Mouse (Mus musculus): ENCODE results near the gene Rab22a. TPM values are rescaled to one million over a fixed set of nuclear protein-coding genes. Genes with fewer than 3 reads are reported as not detected.
"Not testable (repeated sequence)": the region's sequence is repeated elsewhere in the genome, so short reads cannot be mapped to it uniquely, and the experiment has no call there.

Gene Rab22a
- total RNA-seq (2015): 15.9 and 16.6 TPM in 2 replicates
- 8.5 and 9.2 TPM in 2 replicates for total RNA-seq (2017)

DNA sequence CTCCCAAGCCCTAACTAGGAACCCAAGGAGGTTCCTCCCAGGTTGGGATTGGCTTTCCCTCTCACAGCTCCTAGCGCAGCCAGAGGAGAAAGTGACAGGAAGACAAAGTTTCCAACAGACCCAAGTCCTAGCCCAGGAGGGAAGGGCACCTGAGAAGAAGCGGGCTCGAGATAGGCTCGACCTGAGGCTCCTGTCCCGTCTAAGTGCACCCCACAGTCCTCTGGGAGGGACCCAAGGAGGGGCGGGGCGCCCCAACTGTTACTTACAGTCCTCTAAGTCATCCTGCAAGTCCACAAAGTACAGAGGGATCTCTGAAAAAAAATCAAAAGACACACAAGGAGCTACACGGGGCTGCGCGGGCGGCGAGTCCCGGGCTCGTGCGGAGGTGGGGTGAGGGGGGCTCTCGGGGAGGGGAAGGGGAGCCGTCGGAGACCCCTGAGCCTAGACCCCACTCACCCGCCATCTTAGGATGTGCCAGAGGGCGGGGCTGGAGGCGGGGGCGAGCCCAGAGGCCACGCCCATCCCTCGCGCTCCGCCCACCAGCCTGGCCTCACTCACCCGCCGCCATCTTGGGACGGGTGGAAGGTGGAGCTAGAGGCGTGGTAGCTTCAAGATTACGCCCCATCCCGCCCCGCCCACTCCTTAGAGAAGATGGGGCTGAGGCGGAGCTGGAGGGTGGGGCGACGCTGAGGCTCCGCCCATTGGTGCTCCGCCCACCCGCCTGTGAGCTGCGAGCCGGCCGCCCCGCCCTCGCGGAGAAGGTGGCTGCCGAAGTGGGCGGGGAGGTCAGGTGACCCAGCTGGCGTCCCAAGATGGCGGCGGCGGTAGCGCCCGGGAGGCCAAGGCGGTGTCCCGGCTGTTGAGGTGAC lies at the start of gene Rab22a:
TSS of gene Rab22a (plus strand) at position 704 of the 869 bp plus-strand sequence.
- ATAC-seq (ENCODE audit: poor library complexity, severe bottlenecking): peak; percentile 89

DNA sequence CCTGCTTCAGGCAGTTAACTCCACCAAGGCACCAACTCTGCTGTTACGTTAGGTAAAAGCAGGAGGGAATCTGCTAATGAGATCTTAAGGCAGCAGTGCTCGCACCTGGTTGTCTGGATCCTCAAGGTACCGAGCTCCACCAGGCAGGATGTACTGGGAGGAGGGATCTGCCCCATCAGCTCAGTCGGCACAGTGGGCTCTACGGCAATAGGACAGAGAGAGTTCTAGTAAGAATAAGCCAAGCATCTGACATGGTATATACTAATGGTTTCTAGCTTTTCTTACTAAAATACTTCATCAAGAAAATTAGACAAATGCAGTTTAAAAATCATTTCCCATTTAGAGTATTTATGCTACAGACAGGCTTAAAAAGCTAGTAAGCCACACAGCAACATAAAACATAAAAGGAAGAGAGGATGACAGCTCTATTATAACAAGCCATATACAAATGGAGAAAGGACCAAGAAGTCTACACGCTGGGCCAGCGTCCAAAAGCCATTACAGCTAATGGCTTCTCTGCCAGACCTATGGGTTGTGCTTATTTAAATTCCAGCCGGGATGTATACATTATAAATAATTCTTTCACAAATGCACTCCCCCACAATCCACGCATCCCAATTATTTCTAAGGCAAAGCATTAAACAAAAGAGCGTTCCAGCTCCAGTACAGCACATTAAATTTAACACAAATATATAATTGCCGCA lies 44.0 kb upstream of the Rab22a start:
- ATAC-seq (ENCODE audit: poor library complexity, severe bottlenecking): no peak

DNA sequence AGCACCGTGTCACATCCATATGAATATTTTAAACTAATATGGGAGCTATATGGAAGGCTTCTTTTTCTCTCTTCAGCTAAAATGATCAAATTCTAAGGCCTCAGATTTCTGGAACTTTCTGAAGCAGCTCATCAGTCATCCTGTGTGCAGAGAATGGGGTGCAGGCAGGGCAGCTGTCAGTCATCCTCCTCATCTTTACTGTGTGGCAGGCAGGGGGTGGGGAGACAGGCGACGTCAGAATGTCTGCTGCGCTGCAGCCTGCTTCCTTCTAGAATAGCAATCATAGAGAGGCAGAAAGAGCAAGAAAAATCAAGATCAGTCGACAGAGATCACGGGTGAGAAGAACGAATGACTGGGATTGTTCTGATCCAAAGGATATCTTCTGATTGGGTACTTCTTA lies 43.4 kb upstream of the Rab22a start:
- no peak for ATAC-seq (ENCODE audit: poor library complexity, severe bottlenecking)

DNA sequence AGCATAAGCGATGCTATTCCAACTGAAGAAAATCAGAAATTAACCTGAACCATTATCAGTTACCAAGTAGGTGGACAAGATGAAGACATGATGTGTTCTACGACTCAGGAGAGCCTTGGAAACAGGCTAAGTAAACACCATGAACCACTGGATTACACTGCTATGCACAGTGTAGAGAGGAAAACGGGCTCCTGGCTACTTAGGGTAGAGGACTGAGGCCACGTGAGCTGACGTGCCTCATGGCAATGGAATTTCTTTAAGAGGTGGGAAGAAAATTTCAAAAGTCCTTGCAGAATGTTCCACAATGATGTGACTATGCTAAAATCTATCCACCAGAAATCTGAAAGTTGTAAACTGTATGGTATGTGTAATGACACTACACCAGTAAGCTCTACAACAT lies 40.4 kb upstream of the Rab22a start:
- ATAC-seq (ENCODE audit: poor library complexity, severe bottlenecking): no peak

DNA sequence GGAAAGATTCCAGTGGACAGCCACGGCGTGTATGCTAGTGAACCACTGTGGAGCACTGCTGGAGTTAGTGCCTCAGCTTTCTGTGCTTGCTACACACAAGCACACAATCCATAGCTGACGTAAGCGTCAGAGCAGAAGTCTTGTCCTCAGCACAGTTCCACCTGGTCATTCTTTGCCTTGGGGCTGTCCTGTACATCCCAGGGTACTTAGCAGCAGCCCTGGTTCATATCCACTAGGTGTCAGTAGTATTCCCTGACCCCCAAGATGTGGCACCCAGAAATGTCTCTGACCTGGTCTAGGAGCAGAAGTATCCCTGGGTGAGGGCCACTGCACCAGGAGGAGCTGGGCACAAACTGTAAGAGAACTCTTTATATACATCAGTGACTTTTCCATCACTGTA lies 38.9 kb upstream of the Rab22a start:
- ATAC-seq (ENCODE audit: poor library complexity, severe bottlenecking): no peak

DNA sequence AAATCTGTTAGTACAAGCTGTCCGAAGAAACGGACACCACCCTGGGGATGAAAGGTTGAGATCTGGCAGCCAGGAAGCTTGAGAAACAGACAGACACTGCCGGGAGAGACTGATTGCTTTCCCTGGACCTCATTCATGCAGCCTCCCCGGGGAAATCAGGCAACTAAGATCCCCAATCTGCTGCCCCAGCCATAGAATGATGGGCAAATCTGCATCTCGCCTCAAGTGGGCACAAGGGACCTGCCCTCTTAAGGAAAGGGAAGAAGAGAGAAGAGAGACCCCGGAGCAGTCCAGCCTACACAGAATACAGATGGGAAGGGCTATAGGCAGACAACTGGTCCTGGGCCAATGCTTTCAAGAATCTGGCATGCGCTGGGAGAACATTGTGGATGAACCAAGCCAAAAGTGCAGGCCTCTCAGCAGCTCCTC lies 37.4 kb upstream of the Rab22a start:
- ATAC-seq (ENCODE audit: poor library complexity, severe bottlenecking): no peak

DNA sequence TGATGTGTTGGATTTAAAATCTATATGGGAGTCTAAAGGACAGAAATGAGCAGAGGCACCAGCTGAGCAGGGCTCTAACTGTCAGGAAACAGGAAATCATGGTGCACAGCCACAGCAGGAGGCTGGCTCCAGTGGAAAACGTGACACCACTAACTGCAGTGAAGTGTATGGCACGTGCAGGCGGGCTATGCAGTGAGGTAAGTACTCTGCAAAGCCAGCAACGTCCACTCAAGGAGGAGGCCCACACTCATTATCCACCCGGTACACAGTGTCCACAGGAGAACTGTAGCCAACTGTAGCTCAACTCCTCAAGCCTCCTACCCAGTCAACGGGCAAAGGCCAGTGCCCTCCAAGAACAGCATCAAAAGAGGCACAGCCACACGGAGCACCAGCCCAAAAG lies 34.9 kb upstream of the Rab22a start:
- ATAC-seq (ENCODE audit: poor library complexity, severe bottlenecking): no peak

DNA sequence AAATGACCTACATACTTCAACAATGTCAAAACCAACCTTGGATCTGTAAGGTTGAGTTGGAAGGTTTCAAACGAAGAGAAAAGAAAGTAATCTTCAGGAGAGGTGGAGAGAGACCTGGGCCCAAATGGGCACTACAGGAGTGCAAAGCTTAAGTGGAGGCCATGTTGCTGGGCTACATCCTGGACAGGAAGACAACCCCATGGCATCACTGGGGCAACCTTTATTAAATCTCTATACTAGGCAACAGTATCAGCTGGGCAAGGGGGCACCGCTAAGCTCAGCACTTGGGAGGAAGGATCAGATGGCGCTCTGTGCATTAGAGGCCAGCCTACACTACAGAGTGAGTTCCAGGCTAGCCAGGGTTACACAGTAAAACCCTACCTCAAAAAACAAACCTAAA lies 33.8 kb upstream of the Rab22a start:
- ATAC-seq (ENCODE audit: poor library complexity, severe bottlenecking): no peak

DNA sequence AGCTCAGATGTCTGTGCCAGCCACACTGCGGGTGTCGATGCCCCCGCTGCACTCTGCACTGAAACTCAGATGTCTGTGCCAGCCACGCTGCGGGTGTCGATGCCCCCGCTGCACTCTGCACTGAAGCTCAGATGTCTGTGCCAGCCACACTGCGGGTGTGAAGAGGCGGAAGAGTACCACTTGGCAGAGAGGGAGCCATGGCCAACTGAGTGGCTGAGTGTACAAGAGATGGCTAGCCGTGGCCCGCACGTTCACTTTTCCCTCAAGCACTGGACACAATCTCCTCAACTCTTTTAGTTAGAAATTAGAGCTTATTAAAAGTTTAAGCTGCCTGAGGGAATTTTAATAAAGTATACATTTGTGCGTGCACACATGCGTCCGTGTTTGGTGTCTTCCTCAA lies 25.5 kb upstream of the Rab22a start:
- not testable (repeated sequence) for ATAC-seq (ENCODE audit: poor library complexity, severe bottlenecking)

DNA sequence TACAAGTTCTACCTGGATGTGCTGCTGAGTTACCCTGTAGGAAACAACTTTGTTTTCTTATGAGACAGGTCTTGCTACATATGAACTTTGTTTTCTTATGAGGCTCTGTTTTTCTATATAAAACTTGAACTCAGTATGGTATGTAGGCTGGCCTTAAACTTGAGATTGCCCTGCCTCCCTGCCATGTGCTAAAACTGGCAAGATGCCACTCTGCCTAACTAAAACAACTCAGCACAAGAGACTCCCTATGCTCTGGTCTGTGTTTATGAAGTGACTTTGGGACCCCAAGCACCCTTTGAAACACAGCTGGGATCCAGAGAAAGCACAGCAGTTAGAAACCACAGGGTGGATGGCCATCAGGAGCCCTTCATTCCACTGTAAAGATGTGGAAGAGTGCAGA lies 18.2 kb upstream of the Rab22a start:
- ATAC-seq (ENCODE audit: poor library complexity, severe bottlenecking): no peak

DNA sequence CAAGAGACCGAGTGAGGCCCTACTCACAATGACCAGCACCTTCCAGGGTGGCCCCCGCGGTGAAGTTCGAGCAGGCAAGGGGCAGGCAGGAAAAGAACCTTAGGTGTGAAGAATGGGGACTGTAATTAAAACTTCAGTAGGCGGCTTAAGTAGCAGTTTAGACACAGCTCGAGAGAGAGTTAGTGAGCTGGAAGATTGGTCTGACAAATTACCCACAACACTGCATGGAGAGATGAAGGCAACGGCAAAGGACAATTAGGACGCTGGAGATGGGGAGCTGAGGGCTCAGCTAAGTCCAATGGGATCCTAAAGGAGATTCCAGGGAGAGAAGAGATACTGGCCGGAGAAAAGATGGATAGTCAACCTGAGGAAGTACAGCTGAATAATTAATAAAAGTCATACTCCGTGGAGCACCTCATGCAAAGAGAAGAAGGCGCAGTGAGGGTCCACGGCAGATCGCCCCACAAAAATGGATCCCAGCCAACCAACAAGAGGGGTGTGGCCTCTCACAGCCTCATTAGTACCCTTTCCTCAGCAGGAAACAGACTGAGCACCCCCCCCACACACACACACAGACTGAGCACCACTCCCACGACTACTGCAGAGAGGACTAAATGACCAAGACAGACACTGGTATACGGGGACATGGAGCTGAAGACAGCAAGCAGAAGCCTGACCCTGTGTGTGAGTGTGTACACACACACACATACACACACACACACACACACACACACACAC lies 17.1 kb upstream of the Rab22a start:
- no peak for ATAC-seq (ENCODE audit: poor library complexity, severe bottlenecking)

DNA sequence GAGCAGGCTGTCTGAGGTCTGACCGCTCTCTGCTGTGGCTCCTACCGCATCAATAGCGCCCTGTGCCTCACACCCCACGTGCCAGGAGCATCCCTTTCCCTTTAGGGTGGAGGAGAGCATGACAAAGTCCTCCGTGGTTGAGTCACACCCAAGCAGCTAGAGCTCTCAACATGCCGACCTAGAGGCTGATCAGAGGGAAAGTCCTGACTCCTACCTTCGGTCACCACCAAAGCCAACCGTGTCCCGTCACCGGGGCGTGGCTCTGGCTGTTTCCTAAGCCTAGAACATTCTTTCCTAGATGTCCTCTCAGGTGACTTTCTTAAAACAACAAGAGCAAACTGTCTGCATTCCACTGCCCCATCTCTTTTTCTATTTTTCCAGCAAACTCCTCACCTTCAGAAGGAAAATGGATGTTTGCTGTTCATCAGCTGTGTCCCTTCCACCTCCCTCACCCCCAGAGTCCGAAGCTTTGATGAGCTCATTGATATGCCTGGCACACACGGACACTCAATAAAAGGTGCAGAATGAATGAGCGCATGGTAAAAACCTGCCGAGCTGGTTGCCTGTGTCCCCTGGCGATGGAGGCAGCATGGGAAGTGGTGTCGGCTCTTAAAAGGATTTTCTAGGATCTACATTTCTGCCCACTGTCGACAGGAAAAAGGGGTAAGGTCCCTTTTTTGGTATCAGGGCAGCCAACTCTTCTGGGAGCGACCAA lies 12.2 kb upstream of the Rab22a start:
- no peak for ATAC-seq (ENCODE audit: poor library complexity, severe bottlenecking)

DNA sequence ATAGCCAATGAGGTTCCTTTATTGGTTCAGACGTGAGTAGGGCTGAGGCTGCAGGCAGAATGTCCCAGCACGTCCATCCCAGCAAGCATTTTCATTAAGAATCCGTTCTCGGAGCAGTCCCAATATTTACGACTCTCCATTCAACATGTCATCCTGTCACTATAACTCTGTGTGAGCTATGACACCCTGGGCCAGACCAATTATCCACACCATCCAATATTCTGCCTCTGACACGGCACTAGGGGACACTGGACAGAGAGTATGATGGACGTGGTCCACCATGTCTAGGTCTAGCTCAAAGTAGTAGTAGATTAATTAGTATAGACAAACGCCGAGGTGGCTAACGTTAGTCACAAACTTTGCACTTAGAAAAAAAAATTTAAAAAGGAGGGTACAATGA lies 9.8 kb upstream of the Rab22a start:
- no peak for ATAC-seq (ENCODE audit: poor library complexity, severe bottlenecking)

DNA sequence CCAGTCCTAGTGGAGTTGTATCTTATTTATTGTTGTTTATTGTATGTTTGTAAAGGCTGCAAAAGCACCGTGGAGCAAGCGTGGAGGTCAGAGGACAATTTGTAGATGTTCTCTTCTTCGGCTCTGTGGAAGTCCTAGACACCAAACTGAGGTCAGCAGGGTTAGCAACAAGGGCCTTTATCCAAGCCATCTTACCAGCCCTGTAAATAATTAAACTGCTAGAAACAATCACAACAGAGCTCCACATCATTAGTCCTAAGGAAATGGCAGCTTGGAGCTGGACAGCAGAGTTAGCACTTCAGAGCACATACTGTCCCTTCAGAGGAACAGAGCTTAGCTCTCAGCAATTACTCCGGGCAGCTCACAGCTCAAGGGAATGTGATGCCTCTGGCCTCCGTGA lies 6.0 kb upstream of the Rab22a start:
- no peak for ATAC-seq (ENCODE audit: poor library complexity, severe bottlenecking)

DNA sequence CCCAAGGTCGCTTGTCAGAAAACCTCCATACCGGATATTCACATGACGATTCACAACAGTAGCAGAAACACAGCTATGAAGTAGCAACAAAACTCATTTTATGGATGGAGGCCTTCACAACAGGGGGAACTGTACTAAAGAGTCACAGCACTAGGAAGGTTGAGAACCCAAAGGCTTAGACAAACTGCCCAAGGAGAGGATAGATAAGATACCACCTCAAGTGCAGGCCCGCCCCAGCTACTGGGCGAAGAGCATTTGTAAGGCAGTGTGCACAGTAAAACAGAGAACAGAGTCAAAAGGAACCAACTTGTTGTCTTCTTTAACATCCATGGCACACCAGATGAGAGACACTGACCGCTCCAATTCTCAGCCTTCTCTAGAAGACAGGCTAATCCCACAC lies 1.8 kb upstream of the Rab22a start:
- ATAC-seq (ENCODE audit: poor library complexity, severe bottlenecking): no peak

DNA sequence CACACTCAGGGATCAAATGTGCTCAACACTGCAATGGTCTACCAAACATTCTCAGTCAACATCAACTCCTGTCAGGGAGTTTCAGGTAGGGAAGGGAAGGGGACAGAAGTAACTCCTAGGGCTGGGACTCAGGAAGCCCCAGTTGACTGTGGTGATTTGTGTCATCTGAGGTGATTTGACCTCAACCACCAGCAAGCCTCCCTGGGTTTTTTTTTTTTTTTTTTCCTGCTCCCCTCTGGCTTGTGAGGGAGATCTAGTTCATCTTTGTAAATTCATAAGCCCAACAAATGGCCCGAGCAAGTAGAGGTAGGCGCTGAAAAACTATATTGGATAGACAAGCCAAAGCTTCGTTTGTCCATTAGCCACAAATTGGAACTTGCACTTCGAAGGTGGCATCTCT lies 1.0 kb upstream of the Rab22a start:
- no peak for ATAC-seq (ENCODE audit: poor library complexity, severe bottlenecking)

DNA sequence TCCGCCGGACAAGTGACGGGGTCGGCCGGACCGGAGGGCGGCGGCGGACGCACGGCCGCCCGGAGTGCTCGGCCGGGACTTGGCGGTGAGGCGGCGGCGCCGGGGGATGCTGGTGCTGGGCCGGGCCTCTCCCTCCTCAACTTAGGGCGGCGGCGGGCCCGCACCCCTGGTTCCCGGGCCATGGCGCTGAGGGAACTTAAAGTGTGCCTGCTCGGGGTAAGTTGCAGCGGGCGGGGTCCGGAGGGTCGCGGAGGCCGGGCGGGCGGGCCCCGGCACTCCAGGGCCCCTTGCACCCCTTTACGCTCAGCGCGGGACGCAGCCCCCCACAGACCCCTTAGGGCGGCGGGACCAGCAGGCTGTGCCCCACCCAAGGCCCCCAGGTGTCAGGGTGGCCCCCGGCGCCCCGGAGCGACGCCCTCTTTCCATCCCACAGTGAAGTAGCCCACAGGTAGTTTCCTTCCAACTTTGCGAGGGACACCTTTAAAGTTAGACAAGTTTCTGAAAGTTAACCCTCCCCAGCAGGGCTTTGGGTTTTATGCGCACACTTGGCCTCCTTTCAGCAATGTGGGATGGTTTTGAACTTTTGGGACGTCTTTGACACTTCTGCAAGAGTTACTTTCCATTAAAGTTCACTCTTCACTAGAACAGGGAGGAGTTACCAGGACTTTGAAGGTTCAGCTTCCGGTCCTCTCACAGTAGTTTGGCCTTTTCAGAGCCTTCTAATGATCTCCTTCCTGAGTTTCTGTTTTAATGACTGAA lies 545 bp downstream of the Rab22a start:
- no peak for ATAC-seq (ENCODE audit: poor library complexity, severe bottlenecking)

DNA sequence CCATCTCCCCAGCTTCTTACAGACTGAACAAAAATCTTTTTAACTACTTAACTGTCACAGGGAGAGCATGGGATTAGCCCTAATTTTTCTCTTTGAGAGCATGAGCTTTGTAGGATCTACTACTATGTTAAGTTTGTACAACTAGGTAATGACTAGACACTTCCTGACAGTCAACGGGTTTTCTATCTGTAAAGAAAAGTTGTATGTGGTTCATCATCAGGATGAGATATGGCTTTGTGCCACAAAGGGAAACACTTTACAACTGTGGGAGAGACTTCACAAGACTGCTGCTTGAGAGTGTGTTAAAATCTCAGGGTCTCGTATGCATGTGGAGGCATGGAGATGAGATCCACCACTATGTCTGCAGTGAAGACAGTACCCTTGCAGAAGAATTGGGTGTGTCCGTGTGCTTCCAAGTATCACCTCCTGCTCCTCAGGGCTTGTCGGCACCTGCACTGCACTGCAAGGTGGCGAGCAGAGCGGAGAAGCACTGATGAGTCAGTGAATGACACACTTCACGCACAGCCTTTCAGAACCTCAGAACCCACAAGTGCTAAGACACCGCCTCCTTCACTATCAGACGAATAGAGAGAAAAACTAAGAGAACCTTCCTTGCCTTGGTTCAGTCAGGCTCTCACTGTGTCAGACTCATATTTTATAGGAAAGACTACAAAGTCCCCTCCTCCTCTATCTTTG lies 2.8 kb downstream of the Rab22a start:
- no peak for ATAC-seq (ENCODE audit: poor library complexity, severe bottlenecking)

DNA sequence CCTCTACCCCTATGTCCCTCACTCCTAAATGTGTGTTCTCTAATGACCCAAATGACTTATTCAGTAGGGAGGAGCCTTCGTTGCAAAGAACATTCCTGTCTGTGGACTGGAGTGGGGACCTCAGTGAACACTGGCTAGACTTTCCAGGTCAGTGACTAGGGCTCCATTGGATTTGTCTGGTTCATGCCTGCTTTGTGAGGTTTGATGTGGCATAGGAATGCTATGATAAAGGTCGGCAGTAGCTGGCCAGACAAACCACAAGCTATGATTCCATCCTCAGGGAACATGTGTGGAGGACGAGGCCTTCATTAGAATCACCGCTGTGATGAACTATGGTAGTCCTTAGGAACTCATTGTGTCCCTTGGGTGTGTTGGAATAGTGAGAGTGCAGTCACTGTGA lies 5.2 kb downstream of the Rab22a start:
- no peak for ATAC-seq (ENCODE audit: poor library complexity, severe bottlenecking)

DNA sequence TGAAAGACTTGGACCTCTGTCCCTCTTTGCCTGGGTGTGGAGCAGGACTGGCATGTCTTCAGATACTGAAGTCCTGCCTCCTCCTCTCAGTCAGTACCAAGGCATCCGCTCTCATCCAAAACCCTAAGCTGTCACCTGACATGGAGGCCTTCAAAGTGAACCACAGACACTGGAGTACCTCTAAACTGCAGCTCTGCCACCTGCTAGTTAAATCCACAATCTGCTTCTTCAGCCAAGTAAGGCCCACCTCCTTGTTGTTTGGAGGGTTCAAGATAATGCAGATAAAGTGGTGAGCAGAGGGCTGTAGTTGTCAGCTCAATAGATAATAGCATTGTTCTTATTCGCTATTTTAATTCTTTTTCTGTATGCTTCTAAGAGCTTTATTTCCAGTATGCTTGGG lies 5.7 kb downstream of the Rab22a start:
- no peak for ATAC-seq (ENCODE audit: poor library complexity, severe bottlenecking)

Data from megakaryocyte, adult 5-6 weeks (primary cell).